Mouse (Mus musculus) kidney, postnatal 25 days (tissue): ENCODE measurements at regions not wholly inside any gene's neighbourhood (a gene's known extent, or its start where the extent isn't known, plus 50 kb on each side); places are given as distances from the start of the nearest gene placed in this dataset.

Experiments used
- DNase-seq, 2 experiments: peaks; one replicate each; pipeline ENCODE4 v3.0.0; 2021; ENCODE audit warnings: mixed read lengths in 2 of 2

DNA sequence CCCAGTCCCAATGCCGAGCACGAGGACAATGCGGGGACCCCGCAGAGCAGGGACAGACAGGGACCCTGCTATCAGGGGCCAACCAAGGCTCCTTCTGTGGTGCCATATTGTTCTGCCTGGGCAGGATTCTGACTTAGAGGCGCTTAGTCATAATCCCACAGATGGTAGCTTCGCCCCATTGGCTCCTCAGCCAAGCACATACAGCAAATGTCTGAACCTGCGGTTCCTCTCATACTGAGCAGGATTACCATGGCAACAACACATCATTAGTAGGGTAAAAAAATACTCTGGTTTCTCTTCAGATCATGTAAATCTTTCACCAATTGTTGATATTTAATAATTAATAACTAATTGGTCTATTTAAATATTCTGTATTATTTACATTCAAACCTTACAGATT lies 2140.3 kb upstream of the Cdh20 start:
- DNase-seq = peak; percentile 89 to 91

- DNase-seq = no peak
Measured at GRCm38 (mm10) chr1:102644379-102644778, 2123.9 kb upstream of the Cdh20 start.

DNA sequence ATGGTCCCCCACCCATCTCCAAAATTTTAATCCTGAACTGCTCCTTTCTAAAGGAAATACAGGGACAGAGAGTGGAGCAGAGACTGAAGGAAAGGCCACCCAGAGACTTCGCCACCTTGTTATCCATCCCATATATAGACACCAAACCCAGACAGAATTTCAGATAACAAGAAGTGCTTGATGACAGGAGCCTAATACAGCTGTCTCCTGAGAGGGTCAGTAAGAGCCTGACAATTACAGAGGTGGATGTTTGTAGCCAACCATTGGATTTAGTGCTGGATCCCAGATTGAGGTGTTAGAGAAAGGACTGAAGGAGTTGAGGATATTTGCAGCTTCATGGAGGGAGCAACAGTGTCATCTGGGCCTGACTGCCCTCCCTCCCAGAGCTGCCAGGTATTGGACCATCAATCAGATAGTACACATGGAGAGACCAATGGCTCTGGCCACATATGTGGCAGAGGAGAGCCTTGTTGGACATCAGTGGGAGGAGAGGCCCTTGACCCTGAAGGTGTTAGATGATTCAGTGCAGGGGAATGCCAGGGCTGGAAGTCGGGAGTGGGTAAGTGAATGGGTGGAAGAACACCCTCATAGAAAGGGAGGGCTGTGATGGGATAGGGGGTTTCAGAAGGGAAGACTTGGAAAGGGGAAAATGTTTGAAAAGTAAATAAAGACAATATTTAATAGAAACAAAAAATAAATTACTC lies 2080.8 kb upstream of the Cdh20 start:
- DNase-seq = no peak

GRCm38 (mm10) chr1:102716459-102716858 lies 2051.9 kb upstream of the Cdh20 start:
- no peak for DNase-seq

DNA sequence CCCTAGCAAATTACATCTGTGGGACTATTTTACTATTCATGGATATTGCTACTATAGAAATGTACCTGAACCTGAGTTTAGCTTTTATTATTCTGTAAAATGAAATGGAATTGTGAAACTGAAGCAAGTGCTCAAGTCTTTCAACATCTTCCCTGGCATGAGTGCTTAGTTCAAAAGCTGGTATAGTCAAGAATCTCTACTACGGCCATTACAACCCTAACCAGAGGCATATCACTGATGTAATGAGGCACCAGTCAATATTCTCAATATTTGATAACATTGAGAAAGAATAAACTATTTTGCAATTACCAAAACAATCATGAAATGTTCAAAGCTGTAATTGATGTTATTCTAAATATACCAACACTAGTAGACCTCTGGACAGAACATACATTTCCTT lies 2034.3 kb upstream of the Cdh20 start:
- DNase-seq = no peak

- no peak for DNase-seq
Measured at GRCm38 (mm10) chr1:102735392-102735791, 2032.9 kb upstream of the Cdh20 start.

DNA sequence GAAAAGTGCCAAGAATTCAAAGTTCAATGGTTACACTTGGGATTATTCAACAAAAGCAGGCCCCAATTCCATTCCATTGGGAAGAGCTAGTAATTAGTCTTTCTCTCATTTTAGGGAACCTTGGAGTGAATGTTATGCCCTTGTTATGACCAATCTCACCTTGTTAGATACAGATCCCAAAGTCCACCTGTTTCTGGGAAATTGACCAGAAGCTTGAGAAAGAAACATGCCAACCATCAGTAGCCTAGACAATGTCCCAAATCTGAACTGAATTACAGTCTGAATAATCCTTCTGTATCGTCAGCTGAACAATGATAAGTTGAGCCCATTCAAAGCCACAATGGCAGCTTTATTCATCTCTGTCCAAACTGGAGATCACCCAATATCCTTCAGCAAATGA lies 2010.4 kb upstream of the Cdh20 start:
- no peak for DNase-seq
